22 mouse cellular contexts compared by ENCODE assay signal in genomic region chr8:111209874-111210273, GRCm38 (mm10). TPM values are rescaled to one million over a fixed set of nuclear protein-coding genes. Genes with fewer than 3 reads are reported as not detected.
DNase-seq lines count a peak whose midpoint lies in the region; ATAC-seq and TF ChIP-seq lines count a peak whose summit lies in the region.
"Had no signal": no experiment of that assay in that cellular context is flagged by ENCODE, and none has a peak within 500 bp of the region (broad histone marks: within the 10 kb centered on the region; RNA-seq: fewer than 3 reads in every experiment).

No protein-coding gene starts in this region.

- no peaks in the 10 kb centered on the region for H3K27me3 ChIP-seq in stomach, postnatal 0 days (ENCODE audit: control insufficient read depth, insufficient read depth, low read length)
- H3K27me3 ChIP-seq: embryonic facial prominence, embryonic 12.5 days; limb, embryonic 12.5 days; stomach, embryonic 15.5 days had no signal

- peak; percentile 15 for DNase-seq in embryo, embryonic 10 days (ENCODE audit: low spot score)
- DNase-seq in embryo, embryonic 9.5 days (ENCODE audit: extremely low spot score), result no peak
- DNase-seq in lung, postnatal 36 days, result peak; percentile 7
- no peak for DNase-seq in lung, postnatal 14 days
- DNase-seq in ZHBTc4 (ENCODE audit: low read depth, low spot score), result peak; percentile 14
- no peak for DNase-seq in stomach, postnatal 0 days (ENCODE audit: low spot score)
- no peak for DNase-seq in thymus, postnatal 25 days
- no peak for DNase-seq in spleen, adult 12 weeks (ENCODE audit: low spot score)
- DNase-seq: adrenal gland, adult 8-10 months; cerebellum, adult 11-12 months; cerebellum, postnatal 25 days; forebrain, postnatal 0 days; heart, adult 18-20 months; lung, postnatal 4 days; midbrain, embryonic 14.5 days; spleen, adult 18-20 months had no signal

- H3K4me2 ChIP-seq in stomach, postnatal 0 days (replicated peaks; ENCODE audit: low read depth), result no peak overlapping the region
- H3K4me2 ChIP-seq: embryonic facial prominence, embryonic 12.5 days; limb, embryonic 12.5 days; stomach, embryonic 15.5 days had no signal

- H3K27ac ChIP-seq in stomach, postnatal 0 days (replicated peaks), result no peak overlapping the region
- H3K27ac ChIP-seq: embryonic facial prominence, embryonic 12.5 days; kidney, postnatal 0 days; limb, embryonic 12.5 days; liver, embryonic 14.5 days; stomach, embryonic 15.5 days had no signal

- no peak overlapping the region for H3K4me3 ChIP-seq in stomach, postnatal 0 days (ENCODE audit: low read depth, low read length)
- H3K4me3 ChIP-seq: embryonic facial prominence, embryonic 12.5 days; limb, embryonic 12.5 days; myocyte; stomach, embryonic 15.5 days had no signal

- ATAC-seq in stomach, postnatal 0 days (ENCODE audit: low FRiP score, low TSS enrichment), result no peak; the same call in 1 of the 2 replicates
- ATAC-seq: forebrain, postnatal 0 days had no signal

- no peaks in the 10 kb centered on the region for H3K36me3 ChIP-seq in stomach, postnatal 0 days (ENCODE audit: control insufficient read depth, insufficient read depth, low read length)
- H3K36me3 ChIP-seq: embryonic facial prominence, embryonic 12.5 days; limb, embryonic 12.5 days; stomach, embryonic 15.5 days had no signal

- no peak for TF ChIP-seq EP300 in stomach, postnatal 0 days (optimal IDR thresholded peaks at IDR 0.05)

- H3K9ac ChIP-seq in stomach, postnatal 0 days (ENCODE audit: low read length), result no peak overlapping the region
- H3K9ac ChIP-seq: embryonic facial prominence, embryonic 12.5 days; forebrain, postnatal 0 days; limb, embryonic 12.5 days; liver, embryonic 14.5 days; stomach, embryonic 15.5 days had no signal

- TF ChIP-seq CTCF in stomach, postnatal 0 days (IDR thresholded peaks at IDR 0.05; ENCODE audit: low read depth), result 0 out of 2 replicates have a peak, but pooled peaks have one; percentile 7

- H3K9me3 ChIP-seq in stomach, postnatal 0 days (ENCODE audit: control insufficient read depth, low read length), result no peaks in the 10 kb centered on the region
- H3K9me3 ChIP-seq: embryonic facial prominence, embryonic 12.5 days; limb, embryonic 12.5 days; stomach, embryonic 15.5 days had no signal

- H3K4me1 ChIP-seq in stomach, postnatal 0 days (replicated peaks; ENCODE audit: control insufficient read depth, insufficient read depth), result no peaks in the 10 kb centered on the region
- H3K4me1 ChIP-seq: embryonic facial prominence, embryonic 12.5 days; stomach, embryonic 15.5 days had no signal

RNA-seq across cellular contexts. Expression of gene Glg1, which starts 49.1 kb away (rescaled TPM):
- polyA plus RNA-seq in stomach, postnatal 0 days (2015; fragmentation: Nextera tagmentation; extraction: Ambion mirVana), result 25.1 and 27.3 TPM in 2 replicates

Comparison
In these comparisons a context has a peak if more than half of its experiments do, and no peak if none do; other contexts are left out.
1. DNase-seq: peak in embryo, embryonic 10 days (single experiment), lung, postnatal 36 days (single experiment) and ZHBTc4 (single experiment); none in embryo, embryonic 9.5 days (single experiment), lung, postnatal 14 days (single experiment), stomach, postnatal 0 days (single experiment), thymus, postnatal 25 days (single experiment) and spleen, adult 12 weeks (single experiment).